Mouse (Mus musculus) liver, adult 2 months (tissue): ENCODE data around the gene Ckb.

Experiments used
- CTCF ChIP-seq: fragments of 200-500 bp; IDR thresholded peaks from 2 replicates; pipeline ENCODE4 v1.5.1; 2011; ENCODE audit warnings: low read depth, low read length, control low read depth
- POLR2A ChIP-seq: fragments of 200-500 bp; IDR thresholded peaks from 2 replicates; pipeline ENCODE4 v1.6.1; 2011; ENCODE audit warnings: low read length, control low read depth; ENCODE audit not compliant: insufficient read depth; ENCODE audit errors: extremely low read depth

DNA sequence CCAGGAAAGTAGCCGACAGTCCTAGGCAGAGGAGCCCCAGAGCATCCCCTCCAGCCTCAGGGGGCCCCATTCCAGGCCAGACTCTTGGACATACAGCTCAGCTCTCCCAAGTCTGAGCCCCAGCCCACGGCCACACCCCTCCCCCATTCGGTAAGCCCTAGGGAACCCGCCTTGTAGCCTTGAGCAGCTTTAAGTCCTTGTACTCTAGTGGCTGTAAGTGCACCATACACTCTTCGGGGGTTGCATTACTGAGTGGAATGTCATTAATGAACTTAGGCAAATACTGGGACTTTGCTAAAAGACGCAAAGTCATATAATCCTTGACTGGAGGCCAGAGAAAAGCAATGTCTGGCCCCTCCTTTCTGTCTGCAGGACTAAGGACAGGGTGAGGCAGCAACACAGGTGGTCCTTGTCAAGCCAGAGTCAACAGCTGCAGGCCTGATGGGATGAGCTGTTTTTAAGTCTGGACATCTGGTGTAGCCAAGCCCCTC is 7.9 kb downstream of the Ckb start:
- no peak for TF ChIP-seq CTCF
- no peak for TF ChIP-seq POLR2A
